Mouse (Mus musculus) intestine, embryonic 16.5 days (tissue): ENCODE results near the gene Hist1h3a. TPM values are rescaled to one million over a fixed set of nuclear protein-coding genes. Genes with fewer than 3 reads are reported as not detected.
"Not testable (repeated sequence)": the region's sequence is repeated elsewhere in the genome, so short reads cannot be mapped to it uniquely, and the experiment has no call there.

Experiments
- ATAC-seq: fragments of 200-750 bp; cut with Nextera tagmentation; 2 replicates; pipeline ENCODE4 v1.8.0; 2017; ENCODE audit warnings: moderate TSS enrichment, moderate library complexity
- H3K27ac ChIP-seq: fragments of 300-500 bp; sonication (generic); 2 replicates; pipeline ENCODE4 v1.5.1; 2014; ENCODE audit warnings: mild to moderate bottlenecking, low read length
- H3K27me3 ChIP-seq: fragments of 300-500 bp; sonication (generic); replicated peaks from 2 replicates; pipeline ENCODE4 v1.6.1; 2014; ENCODE audit warnings: low read length, control low read depth, mixed read lengths; ENCODE audit not compliant: control insufficient read depth, insufficient read depth
- H3K36me3 ChIP-seq: fragments of 300-500 bp; sonication (generic); 2 replicates; pipeline ENCODE4 v1.6.1; 2014; ENCODE audit warnings: low read length, control low read depth; ENCODE audit not compliant: control insufficient read depth, insufficient read depth
- H3K4me1 ChIP-seq: fragments of 300-500 bp; sonication (generic); 2 replicates; pipeline ENCODE4 v1.6.1; 2014; ENCODE audit warnings: low read length, control low read depth, mixed read lengths; ENCODE audit not compliant: control insufficient read depth, insufficient read depth
- H3K4me2 ChIP-seq: fragments of 300-500 bp; sonication (generic); 2 replicates; pipeline ENCODE4 v1.6.1; 2014; ENCODE audit warnings: low read depth, low read length, control low read depth
- H3K4me3 ChIP-seq: fragments of 300-500 bp; sonication (generic); 2 replicates; pipeline ENCODE4 v1.5.1; 2014; ENCODE audit warnings: mild to moderate bottlenecking, low read length
- H3K9ac ChIP-seq: fragments of 300-500 bp; sonication (generic); 2 replicates; pipeline ENCODE4 v1.6.1; 2014; ENCODE audit warnings: low read depth, low read length
- H3K9me3 ChIP-seq: fragments of 300-500 bp; sonication (generic); 2 replicates; pipeline ENCODE4 v1.6.1; 2016; ENCODE audit warnings: low read length, control low read depth; ENCODE audit not compliant: control insufficient read depth
- WGBS: fragments of 180-500 bp; shearing (Covaris S2); extraction: QIAGEN DNeasy Blood & Tissue Kit; methylation state at CpG from one replicate; pipeline ENCODE4 v1.1.7; 2014; 5-methylcytosine and 5-hydroxymethylcytosine counted together
- polyA plus RNA-seq: library from polyadenylated mRNA; unstranded; fragments of >200 nt; fragmentation: Nextera tagmentation; extraction: Ambion mirVana; gene quantifications from 2 replicates; pipeline ENCODE4 v1.2.1, GENCODE M21; 2015

The Hist1h3a gene
- polyA plus RNA-seq, 1 experiment from 2014 or later: 4.2 TPM

DNA sequence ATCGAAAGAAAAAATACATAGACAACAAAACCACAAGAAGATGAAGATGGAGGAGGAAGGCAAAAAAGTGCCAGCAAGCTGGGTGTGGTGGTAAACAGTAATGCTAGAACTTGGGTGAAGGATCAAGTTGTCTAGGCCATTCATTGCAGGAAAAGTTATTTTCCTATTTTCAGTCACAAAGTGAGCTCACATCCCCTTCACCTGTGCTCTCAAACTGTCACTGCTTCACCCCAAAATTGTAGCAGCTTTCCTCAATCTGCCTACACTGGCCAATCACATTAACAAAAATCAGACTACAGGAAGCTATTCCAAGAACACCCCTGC lies 2.3 kb downstream of the Hist1h3a start:
- Histone ChIP-seq H3K4me2 (peak overlapping the region; percentile 65), H3K27me3 (no peaks in the 10 kb centered on the region), H3K4me1 (peaks cover 26% of the 10 kb centered on the region), H3K27ac (peak overlapping the region; percentile 93), H3K9me3 (no peaks in the 10 kb centered on the region), H3K36me3 (no peaks in the 10 kb centered on the region), H3K9ac (no peak overlapping the region; the same call in 1 of the 2 replicates), H3K4me3 (peak overlapping the region; percentile 50)
- no peak for ATAC-seq
- 75% methylated on average over 1 of the region's 1 CpGs for WGBS

DNA sequence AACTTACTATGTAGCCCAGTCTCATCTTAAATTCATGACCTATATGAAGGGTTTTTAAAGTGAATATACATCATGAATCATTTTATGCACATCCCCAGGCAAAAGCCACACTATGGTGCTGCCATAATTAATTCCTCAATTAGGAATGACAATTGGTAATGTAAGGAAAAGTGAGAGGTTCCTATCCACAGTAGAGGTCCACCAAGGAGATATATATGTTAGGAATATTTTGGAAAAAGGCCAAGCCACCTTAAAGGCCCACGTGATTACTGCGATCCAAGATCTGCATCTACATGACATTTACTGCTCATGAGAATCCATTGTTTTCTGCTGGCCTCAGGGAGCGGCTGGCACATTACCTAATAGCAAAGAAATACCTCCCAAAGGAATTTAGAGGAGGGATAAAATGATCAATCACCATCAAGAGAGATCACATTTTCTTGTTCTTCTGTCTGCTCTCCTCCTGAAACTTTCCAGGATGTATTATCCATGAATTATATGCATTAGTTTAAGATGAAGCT lies 2.9 kb downstream of the Hist1h3a start:
- H3K36me3 ChIP-seq: no peaks in the 10 kb centered on the region
- H3K27ac ChIP-seq: no peak overlapping the region
- H3K4me1 ChIP-seq: peaks cover 21% of the 10 kb centered on the region
- no peak overlapping the region for H3K4me2 ChIP-seq
- H3K9ac ChIP-seq: no peak overlapping the region
- no peak for ATAC-seq
- H3K4me3 ChIP-seq: no peak overlapping the region
- 82% methylated on average over 3 of the region's 3 CpGs for WGBS
- H3K27me3 ChIP-seq: no peaks in the 10 kb centered on the region
- no peaks in the 10 kb centered on the region for H3K9me3 ChIP-seq

GRCm38 (mm10) chr13:23757921-23758320 lies 4.3 kb downstream of the Hist1h3a start:
- Histone ChIP-seq H3K4me2 (no peak overlapping the region), H3K27ac (no peak overlapping the region), H3K4me3 (no peak overlapping the region), H3K9me3 (no peaks in the 10 kb centered on the region), H3K27me3 (no peaks in the 10 kb centered on the region), H3K36me3 (no peaks in the 10 kb centered on the region), H3K4me1 (0 out of 2 replicates have a peak, but pooled peaks cover 12% of the 10 kb centered on the region), H3K9ac (no peak overlapping the region)
- no peak for ATAC-seq
- WGBS: 44% methylated on average over 3 of the region's 3 CpGs

- H3K4me1 ChIP-seq: 0 out of 2 replicates have a peak, but pooled peaks cover 12% of the 10 kb centered on the region
- H3K4me2 ChIP-seq: peak overlapping the region; percentile 67
- no peaks in the 10 kb centered on the region for H3K9me3 ChIP-seq
- H3K36me3 ChIP-seq: no peaks in the 10 kb centered on the region
- peak overlapping the region; percentile 68 for H3K9ac ChIP-seq
- peak overlapping the region; percentile 46 for H3K4me3 ChIP-seq
- H3K27me3 ChIP-seq: no peaks in the 10 kb centered on the region
- peak; percentile 6; the same call in 1 of the 2 replicates for ATAC-seq
- WGBS: under 1% methylated on average over 18 of the region's 23 CpGs
- peak overlapping the region; percentile 92 for H3K27ac ChIP-seq
These were observed 4.9 kb downstream of the Hist1h3a start for GRCm38 (mm10) chr13:23757211-23757773.

- H3K9ac ChIP-seq: peak within 1 kb of the TSS; percentile 68
- no peaks in the 10 kb centered on the region for H3K9me3 ChIP-seq
- peak within 1 kb of the TSS; percentile 67 for H3K4me2 ChIP-seq
- peak; percentile 78 for ATAC-seq
- H3K36me3 ChIP-seq: no peaks in the 10 kb centered on the region
- peak within 1 kb of the TSS; percentile 46 for H3K4me3 ChIP-seq
- 1% methylated on average over 12 of the region's 22 CpGs for WGBS
- H3K4me1 ChIP-seq: 0 out of 2 replicates have a peak, but pooled peaks cover 12% of the 10 kb centered on the region
- H3K27me3 ChIP-seq: no peaks in the 10 kb centered on the region
- H3K27ac ChIP-seq: peak within 1 kb of the TSS; percentile 92
These were observed 5.4 kb downstream of the Hist1h3a start, which contains the start of gene Hist1h4b for GRCm38 (mm10) chr13:23756790-23757189. Gene Hist1h4b (plus strand): TSS chr13:23757013.

GRCm38 (mm10) chr13:23755000-23755399 lies 7.2 kb downstream of the Hist1h3a start:
- no peaks in the 10 kb centered on the region for H3K36me3 ChIP-seq
- 0 out of 2 replicates have a peak, but pooled peaks cover 7% of the 10 kb centered on the region for H3K4me1 ChIP-seq
- H3K4me3 ChIP-seq: no peak overlapping the region
- no peaks in the 10 kb centered on the region for H3K9me3 ChIP-seq
- H3K27me3 ChIP-seq: no peaks in the 10 kb centered on the region
- no peak overlapping the region for H3K9ac ChIP-seq
- H3K27ac ChIP-seq: no peak overlapping the region
- no peak overlapping the region for H3K4me2 ChIP-seq
- no peak for ATAC-seq

- no peak overlapping the region for H3K27ac ChIP-seq
- 57% methylated on average over 4 of the region's 4 CpGs for WGBS
- H3K27me3 ChIP-seq: no peaks in the 10 kb centered on the region
- no peak overlapping the region for H3K4me3 ChIP-seq
- no peak overlapping the region for H3K9ac ChIP-seq
- no peaks in the 10 kb centered on the region for H3K9me3 ChIP-seq
- H3K4me2 ChIP-seq: no peak overlapping the region; the same call in 1 of the 2 replicates
- no peaks in the 10 kb centered on the region for H3K36me3 ChIP-seq
- no peak for ATAC-seq
- H3K4me1 ChIP-seq: 0 out of 2 replicates have a peak, but pooled peaks cover 3% of the 10 kb centered on the region
These were observed 8.7 kb downstream of the Hist1h3a start for GRCm38 (mm10) chr13:23753314-23754078.

GRCm38 (mm10) chr13:23752742-23753172 lies 9.4 kb downstream of the Hist1h3a start:
- Histone ChIP-seq H3K9ac (peak overlapping the region; percentile 54), H3K4me3 (peak overlapping the region; percentile 41), H3K27ac (peak overlapping the region; percentile 61; the same call in 1 of the 2 replicates), H3K9me3 (no peaks in the 10 kb centered on the region), H3K4me1 (peaks cover 8% of the 10 kb centered on the region; the same call in 1 of the 2 replicates), H3K4me2 (peak overlapping the region; percentile 56), H3K27me3 (no peaks in the 10 kb centered on the region), H3K36me3 (no peaks in the 10 kb centered on the region)
- ATAC-seq: no peak
- WGBS: 4% methylated on average over 6 of the region's 6 CpGs

GRCm38 (mm10) chr13:23752067-23752741 lies 10.0 kb downstream of the Hist1h3a start, which contains the start of gene Hist1h3b:
Gene Hist1h3b (plus strand): TSS chr13:23752267.
- H3K9me3 ChIP-seq, H3K4me1 ChIP-seq, H3K27me3 ChIP-seq, H3K36me3 ChIP-seq: not testable (repeated sequence)
- Histone ChIP-seq H3K9ac (peak within 1 kb of the TSS; percentile 66), H3K4me2 (peak within 1 kb of the TSS; percentile 56), H3K27ac (peak within 1 kb of the TSS; percentile 95), H3K4me3 (peak within 1 kb of the TSS; percentile 48)
- peak; percentile 88 for ATAC-seq
- under 1% methylated on average over 14 of the region's 47 CpGs for WGBS
